Mouse (Mus musculus): Measurements from ENCODE around the gene Uimc1.

Gene Uimc1

DNA sequence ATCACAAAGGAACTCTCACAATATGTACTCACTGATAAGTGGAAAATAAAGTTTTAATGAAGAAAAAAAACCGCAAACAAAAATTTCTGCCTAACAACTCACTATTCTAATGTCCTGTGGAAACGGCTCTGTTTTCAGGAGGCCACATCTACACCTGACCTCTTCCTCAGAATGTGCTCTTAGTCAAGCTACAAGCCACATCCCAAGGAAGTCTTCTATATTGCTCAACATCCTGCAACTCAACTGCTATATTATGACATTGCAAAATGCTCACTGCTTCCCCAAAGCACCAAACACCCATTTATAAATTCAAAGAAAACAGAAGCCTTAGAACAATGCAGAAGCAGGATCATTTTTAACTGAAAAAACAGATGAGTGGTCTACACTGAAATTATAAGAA, 60.1 kb downstream of the Uimc1 start:
- DNase-seq: no peak

DNA sequence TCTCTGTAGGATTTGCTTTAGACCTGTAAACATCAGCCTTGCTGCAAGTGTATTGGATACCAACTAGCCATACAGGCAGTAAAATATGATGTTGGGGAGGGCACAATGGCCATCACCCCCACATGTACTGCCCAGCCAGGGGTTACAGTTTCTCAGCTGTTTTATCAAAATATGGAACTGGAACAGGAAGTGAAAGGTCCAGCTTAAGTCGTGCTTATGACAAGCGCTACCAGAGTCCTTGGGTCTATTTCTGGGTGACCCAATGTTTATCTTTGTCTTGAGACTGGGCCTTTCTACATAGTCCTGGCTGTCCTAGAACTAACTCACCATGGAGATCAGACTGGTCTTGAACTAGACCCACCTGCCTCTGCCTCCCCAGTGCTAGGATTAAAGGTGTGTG, 75.9 kb downstream of the Uimc1 start:
- no peak for DNase-seq

DNA sequence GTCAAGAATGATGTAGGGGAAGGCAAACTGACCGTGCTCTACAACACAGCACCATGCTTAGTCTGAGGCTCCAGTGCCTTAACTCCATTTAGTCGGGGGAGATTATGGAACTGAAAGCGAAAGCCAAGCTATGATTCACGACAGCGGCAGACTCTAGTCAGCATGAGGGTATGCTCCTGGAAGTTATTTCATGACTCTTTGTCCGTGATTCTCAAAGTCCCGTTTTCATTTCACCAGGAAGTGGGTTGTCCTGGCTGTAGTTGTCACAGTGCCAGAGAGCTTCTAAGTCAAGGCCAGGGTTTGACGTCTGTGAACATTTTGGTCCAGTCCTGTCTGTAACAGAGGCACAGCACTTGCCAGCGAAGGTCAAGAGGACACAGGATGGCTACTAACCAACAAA, 77.4 kb downstream of the Uimc1 start:
- DNase-seq: no peak

DNA sequence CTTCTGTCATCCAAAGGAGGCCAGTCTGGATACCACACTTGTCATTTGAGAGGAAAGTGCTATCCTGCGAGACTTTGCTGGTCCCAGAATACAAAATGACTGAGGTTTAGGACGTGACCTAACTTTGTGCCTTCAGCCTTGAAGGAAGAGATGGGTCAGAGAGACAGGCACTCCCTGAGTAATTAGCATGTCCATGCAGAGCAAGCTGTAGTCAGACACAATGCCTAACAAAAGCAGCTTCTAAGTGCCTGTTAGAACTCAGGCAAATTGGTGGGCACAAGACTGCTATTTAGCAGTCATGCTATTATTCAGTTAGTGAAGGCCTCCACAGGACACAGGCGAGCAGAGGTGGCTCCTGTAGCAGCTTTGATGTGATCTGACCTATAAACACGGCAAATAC, 77.8 kb downstream of the Uimc1 start:
- no peak for DNase-seq

DNA sequence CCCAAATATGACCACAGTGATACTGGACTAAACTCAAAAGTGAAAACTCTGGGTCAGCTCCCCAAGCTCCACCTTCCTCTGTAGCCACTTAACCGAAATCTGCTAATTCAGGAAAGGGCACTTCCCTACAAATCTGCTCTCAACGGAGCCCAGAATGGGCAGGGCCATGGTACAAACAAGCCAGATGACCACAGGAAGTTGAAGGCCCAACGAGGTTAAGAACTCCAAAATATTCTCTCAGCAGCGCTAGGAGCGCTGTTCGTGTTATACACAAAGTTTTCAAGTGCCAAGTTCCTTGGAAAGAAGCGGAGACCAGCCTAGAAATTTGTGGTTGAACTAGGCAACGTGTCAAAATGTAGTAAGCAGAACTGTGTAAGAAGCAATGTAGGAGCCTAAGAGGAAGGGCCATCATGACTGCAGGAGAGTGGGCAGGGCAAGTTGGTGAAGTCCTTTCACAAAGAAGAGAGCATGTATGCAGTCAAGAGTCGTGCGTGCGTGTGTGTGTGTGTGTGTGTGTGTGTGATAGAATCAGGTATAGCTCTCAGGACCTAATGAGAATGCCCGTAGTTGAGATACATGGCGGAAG, 78.8 kb downstream of the Uimc1 start, which contains the start of gene Hk3:
Gene Hk3, minus strand, starts transcription at position 192 of the 586 bp plus-strand sequence.
- no peak for DNase-seq

DNA sequence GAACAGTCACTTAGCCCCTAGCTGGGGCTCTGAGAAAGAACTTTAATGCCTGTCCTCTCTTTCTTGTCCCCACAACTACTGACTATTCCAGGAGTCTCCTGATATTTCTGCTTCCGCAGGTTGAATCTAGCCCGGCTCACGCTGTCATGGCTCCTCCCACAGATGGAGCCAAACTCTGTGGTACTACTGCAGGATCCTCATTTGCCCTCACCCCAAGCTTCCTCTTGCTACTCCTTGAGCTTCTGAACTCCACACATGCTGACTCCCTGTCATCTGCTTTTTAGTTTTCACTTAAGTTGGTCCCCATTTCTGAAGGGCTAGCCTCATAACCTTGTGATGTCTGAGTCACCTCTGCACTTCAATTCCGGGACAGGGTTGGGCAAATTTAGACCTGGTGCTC, 80.0 kb downstream of the Uimc1 start:
- no peak for DNase-seq

DNA sequence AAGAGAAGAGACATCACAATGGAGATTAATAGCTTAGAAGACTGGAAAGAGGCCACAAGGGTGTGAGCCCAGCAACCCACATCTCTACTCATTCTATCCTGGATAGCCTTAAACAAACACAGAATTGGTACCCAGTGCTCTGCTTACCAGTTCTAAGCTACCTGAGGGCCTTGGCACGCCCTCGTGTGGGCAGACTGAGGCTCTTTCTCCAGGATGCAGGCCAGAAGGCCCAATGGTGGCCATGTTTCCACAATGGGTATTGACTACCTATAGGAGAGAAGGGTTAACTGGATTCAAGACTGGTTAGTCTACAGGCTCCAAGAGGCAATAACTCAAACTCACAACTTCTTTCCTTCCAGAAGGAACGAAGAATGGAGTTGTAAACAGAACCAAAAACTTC, 80.9 kb downstream of the Uimc1 start:
- peak in 1 of 2 experiments; percentile 37 for DNase-seq

DNA sequence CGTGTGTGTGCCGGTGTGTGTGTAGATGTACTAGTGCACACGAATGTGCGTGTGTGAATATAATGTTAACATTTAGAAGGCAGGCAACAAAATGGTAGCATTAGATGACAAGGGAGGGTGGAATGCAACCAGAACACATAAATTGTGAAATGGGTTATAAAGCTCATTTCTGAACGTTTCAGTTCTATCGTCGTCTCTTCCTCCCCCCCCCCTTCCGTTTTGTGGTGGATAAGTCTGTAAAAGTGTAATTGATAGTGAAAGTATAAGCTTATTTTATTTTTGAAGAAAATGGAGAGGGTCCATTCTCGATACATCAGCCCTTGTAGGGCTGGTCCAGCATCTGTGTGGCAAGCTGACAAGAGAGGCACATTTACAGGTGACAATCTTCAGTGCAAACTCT, 81.4 kb downstream of the Uimc1 start:
- DNase-seq: no peak

DNA sequence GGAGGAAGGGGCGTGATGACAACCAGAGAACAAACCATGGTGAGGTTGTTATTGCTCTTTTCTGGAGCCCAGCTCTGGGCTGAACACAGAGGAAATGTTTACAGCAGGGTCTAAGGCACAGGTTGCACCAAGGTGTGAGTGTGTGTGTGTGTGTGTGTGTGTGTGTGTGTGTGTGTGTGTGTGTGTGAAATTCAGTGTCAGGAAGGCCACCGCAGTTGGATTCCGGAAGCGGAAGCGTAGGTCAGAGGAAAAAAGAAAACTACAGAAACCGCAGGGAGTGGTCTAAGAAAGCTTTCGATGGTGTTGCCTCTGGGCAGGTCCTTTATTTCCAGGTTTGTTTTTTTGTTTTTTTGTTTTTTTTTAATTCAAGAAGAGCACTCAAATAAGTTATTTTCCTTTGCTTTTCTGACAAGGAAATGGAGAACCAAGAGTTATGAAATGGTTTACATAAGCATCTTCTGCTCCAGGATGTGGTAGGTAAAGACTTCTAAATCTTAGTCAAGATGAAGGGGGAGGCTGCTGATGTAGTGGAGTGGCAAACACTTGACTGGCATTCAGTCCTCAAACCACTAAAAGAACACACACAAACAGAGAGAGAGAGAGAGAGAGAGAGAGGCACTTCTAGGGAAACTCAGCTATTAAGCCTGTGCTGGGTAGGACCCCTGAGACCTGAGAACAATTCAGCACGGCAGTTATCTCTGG, 82.1 kb downstream of the Uimc1 start:
- DNase-seq: no peak

DNA sequence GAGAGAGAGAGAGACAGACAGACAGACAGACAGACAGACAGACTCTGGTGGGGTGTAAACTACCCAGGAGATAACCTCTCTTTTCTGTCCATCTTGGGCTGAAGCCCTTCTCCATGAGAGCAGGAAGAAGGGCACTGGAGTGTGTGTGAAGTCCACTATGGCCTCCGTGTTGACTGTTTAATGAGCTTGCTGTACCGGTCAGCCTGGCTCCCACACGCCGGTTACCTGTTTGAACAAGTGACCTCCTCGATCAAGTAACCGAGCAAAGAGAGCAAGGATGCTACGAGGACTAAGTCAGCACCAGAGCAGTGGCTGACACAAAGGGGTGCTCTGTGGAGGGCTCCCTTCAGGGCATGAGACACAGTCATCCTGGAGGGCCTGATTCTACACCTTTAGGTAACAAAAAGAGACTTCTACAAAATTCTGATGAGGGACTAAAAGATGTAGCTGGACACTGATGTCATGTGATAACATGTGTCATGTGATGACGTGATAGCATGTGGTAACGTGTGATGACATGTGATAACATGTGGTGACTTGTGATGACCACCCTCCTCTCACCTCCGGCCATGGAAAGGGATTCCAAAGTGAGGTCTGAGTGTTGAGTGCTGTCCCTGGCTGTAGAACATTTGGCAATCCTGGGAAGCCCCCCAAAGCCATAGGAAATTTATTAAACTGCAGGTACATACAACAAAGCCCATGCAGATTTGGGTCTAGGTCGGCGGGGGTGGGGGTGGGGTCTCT, 82.8 kb downstream of the Uimc1 start:
- DNase-seq: no peak

DNA sequence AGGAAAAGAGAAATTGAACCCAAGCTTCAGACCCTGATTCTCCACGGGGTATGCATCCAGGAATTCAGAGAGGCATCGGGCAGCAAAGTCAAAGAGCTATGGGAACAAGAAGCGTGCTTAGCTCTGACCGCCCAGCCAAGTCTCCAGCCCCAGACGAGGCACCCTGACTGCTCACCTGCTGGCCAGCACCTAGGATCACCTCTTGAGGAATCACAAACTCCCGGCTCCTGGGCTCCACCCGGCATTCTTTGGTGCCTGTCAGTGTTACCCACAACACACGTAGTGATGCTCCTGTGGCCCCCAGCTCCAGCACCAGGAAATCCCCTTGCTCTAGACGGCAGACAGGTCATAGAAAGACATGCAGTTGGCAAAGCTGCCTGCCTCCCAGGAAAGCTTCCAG, 85.6 kb downstream of the Uimc1 start:
- no peak for DNase-seq

DNA sequence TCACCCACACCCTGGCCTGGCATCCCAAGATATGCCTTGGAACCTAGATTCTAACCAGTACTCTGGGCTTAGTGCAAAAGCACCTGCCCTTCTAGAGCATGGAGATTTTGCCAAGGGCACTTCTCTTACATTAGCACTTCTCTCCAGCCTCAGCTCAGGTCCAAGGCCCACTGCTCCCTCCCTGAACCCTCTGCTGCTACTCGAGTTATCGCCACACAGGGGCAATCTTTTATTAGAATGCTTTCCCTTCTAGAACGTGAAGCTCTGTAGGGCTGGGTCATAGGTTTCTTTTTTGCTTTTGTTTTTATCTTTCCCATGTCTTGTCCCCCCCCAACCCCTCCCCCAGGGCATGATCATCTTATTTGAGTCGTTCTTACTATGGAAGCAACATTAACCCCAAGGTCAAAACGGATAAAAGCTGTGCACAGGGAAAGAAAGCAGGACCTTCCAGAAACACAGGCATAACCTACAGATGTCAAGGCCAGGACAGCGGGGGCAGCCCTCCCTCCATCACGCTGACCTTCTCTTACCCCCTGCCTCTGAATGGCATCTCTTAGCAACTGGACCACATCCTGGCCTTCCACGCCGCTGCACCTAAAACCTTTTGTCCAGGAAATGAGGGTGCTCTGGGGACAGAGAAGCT, 86.3 kb downstream of the Uimc1 start:
- no peak for DNase-seq

DNA sequence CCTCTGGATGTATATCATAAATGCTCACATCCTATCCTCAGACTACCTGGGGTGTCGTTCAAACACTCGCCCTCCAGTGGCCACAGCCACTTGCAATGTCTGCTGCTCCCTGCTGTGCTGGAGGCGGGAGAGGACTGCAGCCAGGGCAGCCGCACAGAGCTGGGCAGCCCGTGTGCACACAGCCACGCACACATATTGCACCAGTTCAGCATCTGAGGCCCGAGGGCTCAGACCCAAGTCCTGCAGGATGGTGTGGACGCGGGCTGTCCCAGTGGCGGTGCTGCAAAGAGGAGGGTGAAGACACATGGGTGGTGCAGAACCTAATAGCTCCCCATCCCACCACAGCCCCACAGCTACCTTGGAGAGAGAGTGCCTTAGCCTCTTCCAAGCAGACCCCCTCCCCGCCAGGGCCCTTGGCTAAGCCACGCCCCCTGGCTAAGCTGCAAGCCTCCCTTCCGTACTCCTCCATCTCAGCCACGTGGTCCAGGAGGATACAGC, 88.1 kb downstream of the Uimc1 start:
- DNase-seq: no peak

DNA sequence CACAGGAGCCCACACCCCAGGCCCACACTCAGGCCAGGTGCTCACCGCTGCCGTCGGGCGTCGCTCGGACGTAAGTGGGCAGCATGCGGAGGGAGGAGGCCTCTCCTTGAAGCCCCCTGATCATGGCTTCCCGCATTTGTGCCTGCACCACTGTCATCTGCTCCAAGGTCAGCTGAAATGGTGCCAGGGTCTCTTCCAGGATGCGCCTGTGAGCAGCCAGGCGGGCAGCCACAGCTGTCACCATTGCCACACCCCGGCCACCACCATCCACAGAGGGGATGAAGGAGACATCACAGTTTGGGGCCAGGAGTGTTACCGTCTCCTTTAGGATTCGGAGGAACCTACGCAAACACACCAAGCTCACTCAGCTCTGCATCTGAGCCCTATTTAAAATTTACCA, 89.0 kb downstream of the Uimc1 start:
- no peak for DNase-seq

DNA sequence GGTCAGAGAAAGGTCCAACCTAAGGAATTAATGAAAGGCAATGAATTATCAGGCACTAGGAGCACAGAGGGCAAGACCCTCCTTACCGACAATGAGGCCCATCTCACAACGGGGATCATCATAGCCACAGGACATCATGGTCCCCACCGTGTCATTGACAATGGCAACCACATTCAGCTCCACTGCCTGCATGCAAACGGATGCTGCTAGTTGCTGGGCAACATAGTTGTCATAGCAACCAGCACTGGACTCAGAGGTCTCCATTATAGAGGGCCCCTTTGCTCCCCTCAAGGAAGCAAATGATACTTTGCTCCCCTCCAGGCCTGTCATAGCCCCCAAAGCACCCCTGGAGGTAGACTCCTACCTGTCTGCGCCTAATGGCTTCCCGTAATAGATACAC, 91.5 kb downstream of the Uimc1 start:
- DNase-seq: no peak

DNA sequence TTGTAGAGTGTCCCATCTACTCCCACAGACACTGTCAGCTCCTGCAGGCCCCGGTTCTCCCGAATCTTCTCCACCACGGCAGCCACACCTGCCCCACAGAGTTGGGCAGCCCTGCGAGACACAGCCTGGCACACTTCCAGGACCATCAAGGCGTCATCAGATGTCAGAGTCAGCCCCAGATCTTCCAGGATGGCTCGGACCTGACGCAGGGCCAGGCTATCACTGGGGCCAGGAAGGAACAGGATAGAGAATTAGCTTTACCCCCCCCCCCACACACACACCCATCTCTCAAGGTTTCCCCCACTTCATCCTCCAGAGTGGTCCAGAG, 93.7 kb downstream of the Uimc1 start:
- DNase-seq: no peak

DNA sequence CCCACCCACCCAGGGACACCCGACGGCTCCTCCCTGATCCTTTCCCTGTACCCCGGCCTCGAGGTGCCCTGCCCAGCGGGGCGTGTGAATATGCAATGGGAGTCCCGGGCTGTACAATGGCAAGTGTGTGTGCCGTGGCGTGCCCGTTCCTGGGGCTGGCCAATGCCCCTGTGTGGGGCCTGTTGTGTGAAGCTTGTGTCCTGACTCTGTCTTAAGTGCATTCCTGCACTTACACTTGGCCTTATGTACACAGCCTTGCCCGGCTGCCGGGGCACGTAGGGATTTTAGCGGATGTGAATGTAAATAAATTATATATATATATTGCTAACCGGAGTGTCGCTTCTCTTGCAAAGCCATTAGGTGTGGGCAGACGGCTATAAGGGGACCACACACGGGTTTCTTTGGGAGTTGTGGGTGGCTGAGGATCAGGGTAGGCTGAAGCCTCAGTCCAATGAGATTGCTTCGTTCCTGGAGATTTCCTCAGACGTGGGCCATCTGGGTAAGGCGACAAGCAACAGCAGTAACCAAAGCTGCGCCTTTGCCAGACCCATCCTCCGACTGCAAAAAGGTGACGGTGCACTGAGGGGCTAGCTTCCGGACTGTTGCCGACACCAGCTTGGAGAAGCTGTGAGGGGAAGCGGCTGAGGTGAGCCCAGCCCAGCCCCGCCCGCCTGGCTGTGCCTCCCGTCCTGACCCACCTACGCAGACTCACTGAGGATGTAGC, 94.2 kb downstream of the Uimc1 start:
- no peak for DNase-seq

DNA sequence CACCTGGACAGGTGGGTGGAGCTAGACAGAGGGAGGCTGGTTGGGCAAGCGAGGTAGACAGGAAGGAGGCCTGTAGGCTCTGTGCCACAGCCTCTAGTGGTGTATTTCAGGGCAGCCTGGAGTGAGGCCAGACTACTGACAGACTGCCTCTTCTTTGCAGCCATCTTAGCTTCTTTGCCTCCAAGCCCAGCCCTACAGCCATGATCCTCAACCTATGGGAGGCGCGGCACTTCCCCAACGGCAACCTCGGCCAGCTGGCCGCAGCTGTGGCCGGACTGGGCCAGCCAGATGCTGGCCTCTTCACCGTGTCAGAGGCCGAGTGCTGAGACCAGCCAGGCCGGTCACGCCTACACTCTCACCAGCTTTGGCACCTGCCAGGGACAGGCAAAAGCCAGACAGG, 95.5 kb downstream of the Uimc1 start:
- peak; percentile 41 to 48 for DNase-seq

DNA sequence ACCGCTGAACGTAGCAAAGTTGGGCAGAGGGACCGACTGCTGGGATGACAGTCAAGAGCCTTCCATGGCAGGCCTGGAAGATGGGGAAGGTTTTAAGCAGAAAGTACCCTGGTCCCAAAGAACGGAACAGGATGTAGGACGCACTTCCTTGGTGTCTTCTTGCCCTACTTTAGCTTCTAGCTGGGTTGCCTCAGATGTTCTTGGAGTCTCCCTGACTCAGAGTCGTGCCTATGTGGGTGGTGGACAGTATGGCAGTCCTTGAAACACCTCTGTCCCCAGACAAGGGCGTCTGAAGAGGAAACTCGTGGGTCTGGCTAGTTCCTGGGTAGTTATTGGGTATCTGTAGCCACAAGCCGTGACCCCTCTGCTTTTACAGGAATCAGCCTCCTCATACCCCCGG, 98.0 kb downstream of the Uimc1 start:
- DNase-seq: no peak

DNA sequence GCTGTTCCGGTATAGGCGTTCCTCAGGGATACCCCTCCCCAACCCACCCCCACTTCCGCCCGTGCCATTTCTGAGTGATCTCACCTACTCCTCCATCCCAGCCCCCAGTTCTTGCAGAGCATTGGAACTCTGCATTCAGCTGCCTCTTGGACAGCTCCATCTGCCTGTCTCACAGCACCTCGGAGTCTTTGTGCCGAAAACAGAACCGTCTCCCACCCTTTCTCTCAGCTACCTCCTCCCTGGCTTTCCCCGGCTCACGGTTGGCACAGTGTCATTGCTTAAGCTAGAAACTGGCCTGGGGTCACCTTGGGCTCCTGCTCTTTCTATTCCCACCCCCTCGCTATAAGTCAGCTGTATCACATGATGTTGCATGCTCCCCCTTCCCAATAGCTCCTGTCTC, 99.7 kb downstream of the Uimc1 start:
- DNase-seq: no peak

DNA sequence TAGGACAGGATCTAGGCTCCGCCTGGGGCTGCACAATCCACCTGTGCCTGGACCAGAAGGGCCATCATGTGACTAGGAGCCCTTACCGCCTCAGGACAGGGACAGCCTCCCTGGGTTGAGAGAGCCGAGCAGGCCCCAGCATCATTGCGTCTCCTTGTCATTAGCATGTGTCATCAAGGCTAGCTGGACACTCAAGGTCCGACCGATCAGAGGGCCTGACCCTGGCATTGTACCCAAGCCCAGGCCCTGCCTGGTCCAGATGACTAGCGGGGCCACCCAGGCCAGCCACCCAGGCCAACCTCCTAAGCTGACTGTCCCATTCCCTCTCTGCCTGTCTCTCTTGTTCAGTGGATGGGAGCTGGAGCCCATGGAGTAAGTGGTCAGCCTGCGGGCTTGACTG, 102.5 kb downstream of the Uimc1 start:
- no peak for DNase-seq

DNA sequence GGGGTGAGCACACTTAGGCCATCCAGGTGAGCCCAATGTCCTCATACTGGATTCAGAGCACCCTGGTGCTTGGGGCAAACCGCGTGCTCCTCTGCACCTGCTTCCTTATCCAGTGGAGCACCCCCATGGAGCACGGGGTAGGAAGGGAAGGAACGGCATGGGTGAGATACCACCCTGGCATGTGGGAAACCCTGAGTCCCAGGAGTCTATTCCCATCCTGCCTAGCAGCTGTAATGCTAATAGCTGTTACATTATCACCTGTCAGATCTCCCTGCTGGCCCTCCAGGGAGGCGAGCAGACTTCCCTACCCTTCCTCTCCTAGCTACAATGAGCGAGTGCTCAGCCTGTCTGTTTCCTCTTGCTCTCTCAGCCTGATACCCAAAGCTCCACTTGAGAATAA, 104.9 kb downstream of the Uimc1 start:
- no peak for DNase-seq

DNA sequence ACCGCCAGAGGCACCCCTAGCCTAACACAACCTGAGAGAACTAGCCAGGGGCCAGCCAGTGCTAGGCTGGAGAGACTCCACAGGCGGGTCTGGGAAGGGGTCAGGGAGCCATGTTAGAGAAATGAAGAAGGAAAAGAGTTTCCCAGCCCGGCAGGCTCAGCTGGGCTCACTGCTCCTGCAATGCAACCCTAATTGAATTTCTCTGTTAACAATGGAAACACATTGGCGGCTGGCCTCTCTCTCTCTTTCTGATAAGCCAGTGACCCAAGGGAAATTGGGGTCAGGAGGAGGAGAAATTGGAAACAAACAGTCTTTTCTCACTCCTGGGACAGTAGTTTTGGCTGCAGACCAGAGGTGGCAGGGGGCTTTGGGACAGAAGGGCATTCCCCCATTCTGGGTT, 105.5 kb downstream of the Uimc1 start:
- no peak for DNase-seq

Measured in cerebellum, postnatal 36 days (tissue).